ENCODE assay signal across 14 mouse cellular contexts in genomic region chr8:90740963-90741733, GRCm38 (mm10).
DNase-seq lines count a peak whose midpoint lies in the region; ATAC-seq and TF ChIP-seq lines count a peak whose summit lies in the region.
"Had no signal": no experiment of that assay in that cellular context is flagged by ENCODE, and none has a peak within 500 bp of the region (broad histone marks: within the 10 kb centered on the region; RNA-seq: fewer than 3 reads in every experiment).

No protein-coding gene starts in this region.

- WGBS in embryonic facial prominence, embryonic 14.5 days = 36% methylated on average over 9 of the region's 9 CpGs
- 8% methylated on average over 9 of the region's 9 CpGs for WGBS in hindbrain, embryonic 14.5 days
- WGBS in intestine, postnatal 0 days = 47% methylated on average over 9 of the region's 9 CpGs

- TF ChIP-seq CTCF in intestine, postnatal 0 days (IDR thresholded peaks at IDR 0.05; ENCODE audit: low read depth) = no peak

- peak; percentile 71 for ATAC-seq in embryonic facial prominence, embryonic 14.5 days (ENCODE audit: low read depth)
- peak; percentile 79; the same call in 1 of the 2 replicates for ATAC-seq in hindbrain, embryonic 14.5 days (ENCODE audit: low FRiP score)
- no peak for ATAC-seq in erythroid progenitor cell, adult 5-6 weeks (replicated peaks; ENCODE audit: low FRiP score, poor library complexity, severe bottlenecking)
- ATAC-seq in intestine, postnatal 0 days = no peak
- ATAC-seq: liver, embryonic 12.5 days had no signal

- DNase-seq in embryo, embryonic 10 days (ENCODE audit: low spot score) = peak; percentile 58
- DNase-seq in embryonic facial prominence, embryonic 14.5 days (ENCODE audit: low spot score) = peak; percentile 66
- DNase-seq in hindbrain, embryonic 14.5 days (ENCODE audit: low spot score) = peak; percentile 45
- DNase-seq in neural tube, embryonic 10.5 days (ENCODE audit: extremely low spot score, low spot score) = peak; percentile 24
- no peak for DNase-seq in heart, adult 9 months (ENCODE audit: low spot score in 2 of 2)
- no peak for DNase-seq in layer of hippocampus, postnatal 36 days
- DNase-seq: gastrocnemius, adult 2 months; kidney, adult 11 months; lung, postnatal 36 days; right cerebral cortex, postnatal 4 days had no signal

- H3K9ac ChIP-seq in embryonic facial prominence, embryonic 14.5 days (ENCODE audit: low read depth, low read length) = no peak overlapping the region
- no peak overlapping the region for H3K9ac ChIP-seq in hindbrain, embryonic 14.5 days
- no peak overlapping the region for H3K9ac ChIP-seq in intestine, postnatal 0 days (ENCODE audit: low read depth, low read length)
- H3K9ac ChIP-seq: liver, embryonic 12.5 days had no signal

- no peak overlapping the region for H3K4me3 ChIP-seq in embryonic facial prominence, embryonic 14.5 days (ENCODE audit: low read depth, low read length)
- H3K4me3 ChIP-seq in hindbrain, embryonic 14.5 days (replicated peaks; ENCODE audit: low read length) = no peak overlapping the region
- H3K4me3 ChIP-seq in intestine, postnatal 0 days (ENCODE audit: low read depth, low read length) = no peak overlapping the region
- H3K4me3 ChIP-seq: gastrocnemius, adult 2 months; liver, embryonic 12.5 days had no signal

- H3K36me3 ChIP-seq in embryonic facial prominence, embryonic 14.5 days (ENCODE audit: control insufficient read depth, insufficient read depth, low read length) = no peaks in the 10 kb centered on the region
- H3K36me3 ChIP-seq in hindbrain, embryonic 14.5 days (replicated peaks; ENCODE audit: control insufficient read depth, insufficient read depth) = no peaks in the 10 kb centered on the region
- H3K36me3 ChIP-seq in intestine, postnatal 0 days (ENCODE audit: control insufficient read depth, insufficient read depth) = no peaks in the 10 kb centered on the region
- H3K36me3 ChIP-seq: liver, embryonic 12.5 days had no signal

- H3K9me3 ChIP-seq in embryonic facial prominence, embryonic 14.5 days (ENCODE audit: control insufficient read depth, low read length) = no peaks in the 10 kb centered on the region
- H3K9me3 ChIP-seq in hindbrain, embryonic 14.5 days (ENCODE audit: control insufficient read depth, low read length) = no peaks in the 10 kb centered on the region
- H3K9me3 ChIP-seq in intestine, postnatal 0 days (ENCODE audit: control insufficient read depth) = no peaks in the 10 kb centered on the region
- H3K9me3 ChIP-seq: liver, embryonic 12.5 days had no signal

- no peaks in the 10 kb centered on the region for H3K27me3 ChIP-seq in embryonic facial prominence, embryonic 14.5 days (replicated peaks; ENCODE audit: control insufficient read depth, insufficient read depth, low read length)
- no peaks in the 10 kb centered on the region for H3K27me3 ChIP-seq in hindbrain, embryonic 14.5 days (ENCODE audit: control insufficient read depth, insufficient read depth, low read length)
- H3K27me3 ChIP-seq in intestine, postnatal 0 days (replicated peaks; ENCODE audit: control insufficient read depth, insufficient read depth, low read length) = no peaks in the 10 kb centered on the region
- H3K27me3 ChIP-seq: liver, embryonic 12.5 days had no signal

- H3K27ac ChIP-seq in embryonic facial prominence, embryonic 14.5 days (replicated peaks; ENCODE audit: low read depth, low read length) = no peak overlapping the region; the same call in 1 of the 2 replicates
- peak overlapping the region; percentile 79 for H3K27ac ChIP-seq in hindbrain, embryonic 14.5 days
- no peak overlapping the region for H3K27ac ChIP-seq in intestine, postnatal 0 days (ENCODE audit: low read depth, low read length)
- H3K27ac ChIP-seq: gastrocnemius, adult 2 months; liver, embryonic 12.5 days; stomach, postnatal 0 days had no signal

- H3K4me2 ChIP-seq in embryonic facial prominence, embryonic 14.5 days (ENCODE audit: low read depth, low read length) = no peak overlapping the region
- no peak overlapping the region for H3K4me2 ChIP-seq in hindbrain, embryonic 14.5 days (replicated peaks)
- no peak overlapping the region for H3K4me2 ChIP-seq in intestine, postnatal 0 days (replicated peaks; ENCODE audit: low read depth)
- H3K4me2 ChIP-seq: liver, embryonic 12.5 days had no signal

- no peaks in the 10 kb centered on the region for H3K4me1 ChIP-seq in embryonic facial prominence, embryonic 14.5 days (ENCODE audit: control insufficient read depth, insufficient read depth, low read length)
- peaks cover 15% of the 10 kb centered on the region for H3K4me1 ChIP-seq in hindbrain, embryonic 14.5 days (replicated peaks; ENCODE audit: control insufficient read depth, insufficient read depth, low read length)
- no peaks in the 10 kb centered on the region for H3K4me1 ChIP-seq in intestine, postnatal 0 days (replicated peaks; ENCODE audit: control insufficient read depth, insufficient read depth, low read length)
- H3K4me1 ChIP-seq: liver, embryonic 12.5 days had no signal

Comparison
In these comparisons a context has a peak if more than half of its experiments do, and no peak if none do; other contexts are left out.
1. DNase-seq: peak in embryo, embryonic 10 days (single experiment), embryonic facial prominence, embryonic 14.5 days (single experiment), hindbrain, embryonic 14.5 days (single experiment) and neural tube, embryonic 10.5 days (single experiment); none in heart, adult 9 months (0 of 2) and layer of hippocampus, postnatal 36 days (0 of 2).
2. ATAC-seq: peak in embryonic facial prominence, embryonic 14.5 days (single experiment) and hindbrain, embryonic 14.5 days (single experiment); none in erythroid progenitor cell, adult 5-6 weeks (single experiment) and intestine, postnatal 0 days (single experiment).